Mouse (Mus musculus): Measurements from ENCODE around the gene Tesk1. TPM values are rescaled to one million over a fixed set of nuclear protein-coding genes. Genes with fewer than 3 reads are reported as not detected.
A peak's percentile ranks its signal among the peaks of the same experiment; 100 is the strongest.

Gene Tesk1
- polyA plus RNA-seq, 1 experiment from 2014 or later, result 0.15 TPM

- H3K4me2 ChIP-seq (ENCODE audit: low read depth, low read length), result peak overlapping the region; percentile 93
- ATAC-seq (ENCODE audit: low read depth), result no peak
- H3K27me3 ChIP-seq (ENCODE audit: control insufficient read depth, insufficient read depth, low read depth, low read length), result no peaks in the 10 kb centered on the region
- H3K4me1 ChIP-seq (ENCODE audit: control insufficient read depth, low read depth, low read length), result peaks cover 31% of the 10 kb centered on the region
- peak overlapping the region; percentile 85; the same call in 1 of the 2 replicates for H3K27ac ChIP-seq (ENCODE audit: low read length)
- H3K9ac ChIP-seq (ENCODE audit: low read depth, low read length), result peak overlapping the region; percentile 47
- H3K4me3 ChIP-seq (ENCODE audit: low read depth, low read length), result peak overlapping the region; percentile 89
- H3K36me3 ChIP-seq (ENCODE audit: control insufficient read depth, insufficient read depth), result peaks cover 18% of the 10 kb centered on the region
- WGBS (ENCODE audit: insufficient replicate concordance), result 38% methylated on average over 12 of the region's 12 CpGs
- no peaks in the 10 kb centered on the region for H3K9me3 ChIP-seq (replicated peaks; ENCODE audit: control insufficient read depth, low read length)
These were observed 50.5 kb downstream of the Tesk1 start for GRCm38 (mm10) chr4:43492101-43492820.

- peak; percentile 98 for ATAC-seq (ENCODE audit: low read depth)
These were observed 51.1 kb downstream of the Tesk1 start, which contains the start of gene Ccdc107 for GRCm38 (mm10) chr4:43492821-43493185. Ccdc107 (plus strand) TSS chr4:43492900.

DNA sequence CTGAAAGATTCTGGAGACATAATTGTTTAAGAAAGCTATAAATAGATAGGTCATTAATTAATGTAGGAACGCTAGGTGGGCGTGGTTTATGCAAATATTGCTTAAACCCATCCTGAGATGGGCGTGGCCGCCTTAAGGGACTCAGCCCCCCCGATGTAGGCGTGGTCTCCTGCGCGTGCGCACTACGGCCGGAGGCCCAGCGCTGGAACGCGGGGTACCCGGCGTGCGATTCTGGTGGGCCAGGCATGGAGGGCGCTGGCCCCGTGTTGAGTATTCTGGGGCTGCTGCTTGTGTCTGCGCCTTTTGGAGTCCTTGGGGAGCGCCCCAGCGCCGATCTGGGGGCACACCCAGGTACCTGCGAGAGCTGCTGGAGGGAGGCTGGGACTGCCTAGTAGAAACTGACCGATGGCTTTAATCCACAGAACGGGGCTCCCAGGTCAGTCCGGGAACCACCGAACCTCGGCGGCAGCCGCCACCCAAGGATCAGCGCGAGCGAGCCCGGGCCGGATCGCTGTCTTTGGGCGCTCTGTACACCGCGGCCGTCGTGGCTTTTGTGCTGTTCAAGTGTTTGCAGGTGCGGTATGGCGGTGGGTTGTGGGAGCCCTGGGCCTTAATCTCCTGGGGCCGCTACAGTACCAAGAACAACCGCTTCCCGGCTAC is 51.6 kb downstream of the Tesk1 start:
- Histone ChIP-seq H3K9ac (ENCODE audit: low read depth, low read length) (peak overlapping the region; percentile 89), H3K4me2 (ENCODE audit: low read depth, low read length) (peak overlapping the region; percentile 93), H3K27me3 (ENCODE audit: control insufficient read depth, insufficient read depth, low read depth, low read length) (no peaks in the 10 kb centered on the region), H3K4me1 (ENCODE audit: control insufficient read depth, low read depth, low read length) (peaks cover 41% of the 10 kb centered on the region), H3K27ac (ENCODE audit: low read length) (peak overlapping the region; percentile 85), H3K36me3 (ENCODE audit: control insufficient read depth, insufficient read depth) (peaks cover 24% of the 10 kb centered on the region), H3K9me3 (replicated peaks; ENCODE audit: control insufficient read depth, low read length) (no peaks in the 10 kb centered on the region), H3K4me3 (ENCODE audit: low read depth, low read length) (peak overlapping the region; percentile 89)
- ATAC-seq (ENCODE audit: low read depth), result peak; percentile 78
- WGBS (ENCODE audit: insufficient replicate concordance), result under 1% methylated on average over 47 of the region's 47 CpGs

More at GRCm38 (mm10) chr4:43492821-43493185, 51.1 kb downstream of the Tesk1 start, which contains the start of gene Ccdc107:
- WGBS (ENCODE audit: insufficient replicate concordance), result 0% methylated on average over 25 of the region's 25 CpGs
- Histone ChIP-seq H3K4me1 (ENCODE audit: control insufficient read depth, low read depth, low read length) (peaks cover 36% of the 10 kb centered on the region), H3K4me3 (ENCODE audit: low read depth, low read length) (peak within 1 kb of the TSS; percentile 89), H3K27ac (ENCODE audit: low read length) (peak within 1 kb of the TSS; percentile 85), H3K36me3 (ENCODE audit: control insufficient read depth, insufficient read depth) (peaks cover 24% of the 10 kb centered on the region), H3K9me3 (replicated peaks; ENCODE audit: control insufficient read depth, low read length) (no peaks in the 10 kb centered on the region), H3K4me2 (ENCODE audit: low read depth, low read length) (peak within 1 kb of the TSS; percentile 93), H3K9ac (ENCODE audit: low read depth, low read length) (peak within 1 kb of the TSS; percentile 89), H3K27me3 (ENCODE audit: control insufficient read depth, insufficient read depth, low read depth, low read length) (no peaks in the 10 kb centered on the region)

GRCm38 (mm10) chr4:43493846-43494240 is 52.1 kb downstream of the Tesk1 start:
- H3K9ac ChIP-seq (ENCODE audit: low read depth, low read length), result peak overlapping the region; percentile 89
- peaks cover 24% of the 10 kb centered on the region for H3K36me3 ChIP-seq (ENCODE audit: control insufficient read depth, insufficient read depth)
- 2% methylated on average over 9 of the region's 9 CpGs for WGBS (ENCODE audit: insufficient replicate concordance)
- no peaks in the 10 kb centered on the region for H3K27me3 ChIP-seq (ENCODE audit: control insufficient read depth, insufficient read depth, low read depth, low read length)
- H3K27ac ChIP-seq (ENCODE audit: low read length), result peak overlapping the region; percentile 85
- peak overlapping the region; percentile 89 for H3K4me3 ChIP-seq (ENCODE audit: low read depth, low read length)
- no peak for ATAC-seq (ENCODE audit: low read depth)
- peaks cover 47% of the 10 kb centered on the region for H3K4me1 ChIP-seq (ENCODE audit: control insufficient read depth, low read depth, low read length)
- H3K9me3 ChIP-seq (replicated peaks; ENCODE audit: control insufficient read depth, low read length), result no peaks in the 10 kb centered on the region
- H3K4me2 ChIP-seq (ENCODE audit: low read depth, low read length), result peak overlapping the region; percentile 93

- no peak for ATAC-seq (ENCODE audit: low read depth)
These were observed 54.8 kb downstream of the Tesk1 start for GRCm38 (mm10) chr4:43496587-43496986.

DNA sequence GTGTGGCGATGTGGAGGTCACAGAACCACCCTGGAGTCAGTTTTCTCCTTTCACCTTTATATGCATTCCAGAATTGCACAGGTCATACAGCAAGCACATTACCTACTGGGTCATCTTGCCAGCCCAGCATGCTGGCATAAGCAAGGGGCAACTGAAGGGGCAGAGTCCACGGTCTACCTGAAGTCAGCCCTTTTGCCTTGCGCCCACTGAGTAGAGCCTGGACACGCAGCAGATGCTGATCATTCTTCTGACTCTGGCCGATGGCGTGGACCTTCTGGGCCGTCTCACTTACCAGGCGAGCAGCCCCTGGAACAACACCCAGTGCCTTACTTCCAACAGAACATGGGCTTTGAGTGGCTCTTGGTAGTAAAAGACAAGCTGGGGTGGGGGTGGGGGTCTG is 55.7 kb downstream of the Tesk1 start:
- no peak overlapping the region for H3K27ac ChIP-seq (ENCODE audit: low read length)
- H3K27me3 ChIP-seq (ENCODE audit: control insufficient read depth, insufficient read depth, low read depth, low read length), result no peaks in the 10 kb centered on the region
- 91% methylated on average over 8 of the region's 8 CpGs for WGBS (ENCODE audit: insufficient replicate concordance)
- peaks cover 24% of the 10 kb centered on the region for H3K36me3 ChIP-seq (ENCODE audit: control insufficient read depth, insufficient read depth)
- ATAC-seq (ENCODE audit: low read depth), result no peak
- no peak overlapping the region; the same call in 1 of the 2 replicates for H3K9ac ChIP-seq (ENCODE audit: low read depth, low read length)
- H3K4me1 ChIP-seq (ENCODE audit: control insufficient read depth, low read depth, low read length), result peaks cover 42% of the 10 kb centered on the region
- H3K4me2 ChIP-seq (ENCODE audit: low read depth, low read length), result 0 out of 2 replicates have a peak overlapping the region, but pooled peaks have one; percentile 85
- H3K9me3 ChIP-seq (replicated peaks; ENCODE audit: control insufficient read depth, low read length), result no peaks in the 10 kb centered on the region
- H3K4me3 ChIP-seq (ENCODE audit: low read depth, low read length), result peak overlapping the region; percentile 83

More at GRCm38 (mm10) chr4:43496587-43496986, 54.8 kb downstream of the Tesk1 start:
- peaks cover 45% of the 10 kb centered on the region for H3K4me1 ChIP-seq (ENCODE audit: control insufficient read depth, low read depth, low read length)
- WGBS (ENCODE audit: insufficient replicate concordance), result 62% methylated on average over 6 of the region's 6 CpGs
- H3K9me3 ChIP-seq (replicated peaks; ENCODE audit: control insufficient read depth, low read length), result no peaks in the 10 kb centered on the region
- H3K9ac ChIP-seq (ENCODE audit: low read depth, low read length), result no peak overlapping the region
- H3K36me3 ChIP-seq (ENCODE audit: control insufficient read depth, insufficient read depth), result peaks cover 24% of the 10 kb centered on the region
- no peak overlapping the region for H3K4me3 ChIP-seq (ENCODE audit: low read depth, low read length)
- no peak overlapping the region for H3K4me2 ChIP-seq (ENCODE audit: low read depth, low read length)
- no peak overlapping the region for H3K27ac ChIP-seq (ENCODE audit: low read length)
- H3K27me3 ChIP-seq (ENCODE audit: control insufficient read depth, insufficient read depth, low read depth, low read length), result no peaks in the 10 kb centered on the region

Other genes with a start within 250 kb of the Tesk1 start
- 0.09 and 0.11 TPM in 2 replicates for gene Atp8b5, start 174.8 kb upstream of the Tesk1 start, polyA plus RNA-seq (2015; fragmentation: Nextera tagmentation; extraction: Ambion mirVana)
- 2.0 and 2.9 TPM in 2 replicates for gene Rusc2, start 60.0 kb upstream of the Tesk1 start, polyA plus RNA-seq (2015; fragmentation: Nextera tagmentation; extraction: Ambion mirVana)
- gene Fam166b, start 12.8 kb upstream of the Tesk1 start, polyA plus RNA-seq (2015; fragmentation: Nextera tagmentation; extraction: Ambion mirVana), result not detected in 2 replicates
- gene Cd72, start 12.7 kb downstream of the Tesk1 start, polyA plus RNA-seq (2015; fragmentation: Nextera tagmentation; extraction: Ambion mirVana), result 1.6 and 1.7 TPM in 2 replicates
- 0.21 and 0.27 TPM in 2 replicates for gene Sit1, start 41.8 kb downstream of the Tesk1 start, polyA plus RNA-seq (2015; fragmentation: Nextera tagmentation; extraction: Ambion mirVana)
- gene Ccdc107, start 51.0 kb downstream of the Tesk1 start, polyA plus RNA-seq (2015; fragmentation: Nextera tagmentation; extraction: Ambion mirVana), result 35.2 and 37.0 TPM in 2 replicates
- gene Arhgef39, start 57.8 kb downstream of the Tesk1 start, polyA plus RNA-seq (2015; fragmentation: Nextera tagmentation; extraction: Ambion mirVana), result 32.7 and 34.6 TPM in 2 replicates
- gene Car9, start 65.0 kb downstream of the Tesk1 start, polyA plus RNA-seq (2015; fragmentation: Nextera tagmentation; extraction: Ambion mirVana), result 1.3 and 1.7 TPM in 2 replicates
- gene Tpm2, start 81.8 kb downstream of the Tesk1 start, polyA plus RNA-seq (2015; fragmentation: Nextera tagmentation; extraction: Ambion mirVana), result 30.0 and 48.9 TPM in 2 replicates
- 23.6 and 26.1 TPM in 2 replicates for gene Creb3, start 120.4 kb downstream of the Tesk1 start, polyA plus RNA-seq (2015; fragmentation: Nextera tagmentation; extraction: Ambion mirVana)
- gene Tln1, start 120.8 kb downstream of the Tesk1 start, polyA plus RNA-seq (2015; fragmentation: Nextera tagmentation; extraction: Ambion mirVana), result 38.2 and 40.2 TPM in 2 replicates
- gene Rgp1, start 136.8 kb downstream of the Tesk1 start, polyA plus RNA-seq (2015; fragmentation: Nextera tagmentation; extraction: Ambion mirVana), result 15.6 and 16.7 TPM in 2 replicates
- 17.7 and 18.7 TPM in 2 replicates for gene Gba2, start 136.9 kb downstream of the Tesk1 start, polyA plus RNA-seq (2015; fragmentation: Nextera tagmentation; extraction: Ambion mirVana)
- gene Msmp, start 142.6 kb downstream of the Tesk1 start, polyA plus RNA-seq (2015; fragmentation: Nextera tagmentation; extraction: Ambion mirVana), result 0.25 TPM in 1 of 2 replicates, not detected in the other
- 0.49 and 0.91 TPM in 2 replicates for gene Npr2, start 190.0 kb downstream of the Tesk1 start, polyA plus RNA-seq (2015; fragmentation: Nextera tagmentation; extraction: Ambion mirVana)
- gene Spag8, start 211.7 kb downstream of the Tesk1 start, polyA plus RNA-seq (2015; fragmentation: Nextera tagmentation; extraction: Ambion mirVana), result 0.08 and 0.20 TPM in 2 replicates
- 63.9 and 68.5 TPM in 2 replicates for gene Hint2, start 214.5 kb downstream of the Tesk1 start, polyA plus RNA-seq (2015; fragmentation: Nextera tagmentation; extraction: Ambion mirVana)
- gene Tmem8b, start 227.0 kb downstream of the Tesk1 start, polyA plus RNA-seq (2015; fragmentation: Nextera tagmentation; extraction: Ambion mirVana), result 0.22 and 0.23 TPM in 2 replicates
- gene Fam221b, start 227.2 kb downstream of the Tesk1 start, polyA plus RNA-seq (2015; fragmentation: Nextera tagmentation; extraction: Ambion mirVana), result 0.63 and 1.0 TPM in 2 replicates

Data from liver, embryonic 16.5 days (tissue).